8 mouse cellular contexts compared by ENCODE assay signal in the genomic region with DNA sequence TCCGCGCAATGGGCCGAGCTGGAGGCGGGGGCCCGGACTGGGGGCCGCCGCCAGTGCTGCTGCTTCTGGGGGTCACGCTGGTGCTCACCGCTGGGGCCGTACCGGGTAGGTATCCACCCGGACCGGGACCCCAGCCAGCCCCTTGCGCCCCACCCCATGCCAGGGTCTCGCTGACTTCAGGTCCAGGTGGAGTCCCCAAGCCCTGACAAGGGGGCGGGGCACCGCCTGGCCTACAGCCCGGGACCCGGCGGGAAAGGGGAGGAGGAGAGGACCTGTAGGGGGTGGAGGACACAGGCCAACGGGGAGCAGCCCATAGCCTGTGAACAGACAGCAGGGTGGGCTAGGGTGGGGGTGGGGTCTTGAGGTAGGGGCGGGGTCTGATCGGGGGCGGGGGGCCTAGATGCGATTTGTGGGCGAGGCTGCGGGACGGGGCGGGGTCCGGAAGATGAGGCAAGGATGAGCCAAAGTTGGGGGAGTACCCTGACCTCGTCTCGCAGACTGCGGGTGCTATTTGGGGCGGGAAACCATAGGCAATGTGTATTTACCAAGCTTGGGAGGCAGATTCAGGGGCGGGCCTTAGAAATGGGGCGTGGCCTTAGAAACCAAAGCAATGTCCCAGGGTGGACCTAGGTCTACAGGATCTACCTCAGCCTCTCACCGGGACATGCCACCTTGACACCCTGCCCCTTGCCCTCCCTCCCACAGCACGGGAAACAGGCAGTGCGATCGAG. TPM values are rescaled to one million over a fixed set of nuclear protein-coding genes. Genes with fewer than 3 reads are reported as not detected.
A peak's percentile ranks its signal among the peaks of the same experiment; 100 is the strongest.
DNase-seq lines count a peak whose midpoint lies in the region; ATAC-seq and TF ChIP-seq lines count a peak whose summit lies in the region.

No protein-coding gene starts in this region.

- TF ChIP-seq EP300 in liver, embryonic 14.5 days (IDR thresholded peaks at IDR 0.05; ENCODE audit: low read depth) = no peak

- H3K27ac ChIP-seq in embryonic facial prominence, embryonic 11.5 days (replicated peaks; ENCODE audit: low read depth, low read length) = no peak overlapping the region
- H3K27ac ChIP-seq in heart, embryonic 15.5 days = no peak overlapping the region
- H3K27ac ChIP-seq in liver, embryonic 14.5 days = no peak overlapping the region
- H3K27ac ChIP-seq in neural tube, embryonic 12.5 days = peak overlapping the region; percentile 72

- H3K27me3 ChIP-seq in C2C12 (ENCODE audit: control insufficient read depth, insufficient read depth, insufficient read length) = peaks cover 2% of the 10 kb centered on the region
- H3K27me3 ChIP-seq in embryonic facial prominence, embryonic 11.5 days (ENCODE audit: control insufficient read depth, insufficient read depth, low read length) = peaks cover 16% of the 10 kb centered on the region
- peaks cover 31% of the 10 kb centered on the region for H3K27me3 ChIP-seq in heart, embryonic 15.5 days
- H3K27me3 ChIP-seq in liver, embryonic 14.5 days (ENCODE audit: control insufficient read depth, insufficient read depth, low read length) = peaks cover 23% of the 10 kb centered on the region
- no peaks in the 10 kb centered on the region for H3K27me3 ChIP-seq in neural tube, embryonic 12.5 days (replicated peaks)

- peak; percentile 78 for ATAC-seq in embryonic facial prominence, embryonic 11.5 days (replicated peaks; ENCODE audit: insufficient number of reproducible peaks, low FRiP score, low TSS enrichment, low read depth)
- peak; percentile 72 for ATAC-seq in heart, embryonic 15.5 days (replicated peaks; ENCODE audit: insufficient number of reproducible peaks, insufficient read depth, low FRiP score, low read depth)
- ATAC-seq in liver, embryonic 14.5 days (ENCODE audit: insufficient read depth) = peak; percentile 51
- ATAC-seq in neural tube, embryonic 12.5 days (ENCODE audit: low FRiP score, low read depth) = peak; percentile 72

- peak overlapping the region; percentile 98 for H3K4me2 ChIP-seq in embryonic facial prominence, embryonic 11.5 days (ENCODE audit: low read depth, low read length)
- H3K4me2 ChIP-seq in heart, embryonic 15.5 days = peak overlapping the region; percentile 100
- peak overlapping the region; percentile 70 for H3K4me2 ChIP-seq in liver, embryonic 14.5 days (ENCODE audit: low read depth)
- peak overlapping the region; percentile 100 for H3K4me2 ChIP-seq in neural tube, embryonic 12.5 days (replicated peaks)

- peak overlapping the region; percentile 42 for H3K9ac ChIP-seq in embryonic facial prominence, embryonic 11.5 days (replicated peaks; ENCODE audit: low read length)
- peak overlapping the region; percentile 49 for H3K9ac ChIP-seq in heart, embryonic 15.5 days
- H3K9ac ChIP-seq in liver, embryonic 14.5 days (replicated peaks) = no peak overlapping the region
- peak overlapping the region; percentile 79 for H3K9ac ChIP-seq in neural tube, embryonic 12.5 days

- H3K79me2 ChIP-seq in C2C12 (ENCODE audit: control insufficient read depth, insufficient read depth) = no peaks in the 10 kb centered on the region

- H3K4me1 ChIP-seq in embryonic facial prominence, embryonic 11.5 days (ENCODE audit: control insufficient read depth, insufficient read depth, low read length) = peaks cover 4% of the 10 kb centered on the region; the same call in 1 of the 2 replicates
- peaks cover 27% of the 10 kb centered on the region for H3K4me1 ChIP-seq in heart, embryonic 15.5 days (replicated peaks)
- no peaks in the 10 kb centered on the region; a peak in 1 of 4 replicates for H3K4me1 ChIP-seq in liver, embryonic 14.5 days (replicated peaks; ENCODE audit: control insufficient read depth in 2 of 2, insufficient read depth in 2 of 2, low read length in 1 of 2)
- peaks cover 52% of the 10 kb centered on the region for H3K4me1 ChIP-seq in neural tube, embryonic 12.5 days

- H3K9me3 ChIP-seq in embryonic facial prominence, embryonic 11.5 days (replicated peaks; ENCODE audit: control insufficient read depth, low read length) = no peaks in the 10 kb centered on the region
- H3K9me3 ChIP-seq in heart, embryonic 15.5 days (replicated peaks) = no peaks in the 10 kb centered on the region
- no peaks in the 10 kb centered on the region for H3K9me3 ChIP-seq in liver, embryonic 14.5 days (ENCODE audit: control insufficient read depth, low read length)
- no peaks in the 10 kb centered on the region for H3K9me3 ChIP-seq in neural tube, embryonic 12.5 days

- no peak for TF ChIP-seq CTCF in C2C12 (IDR thresholded peaks at IDR 0.05; ENCODE audit: control insufficient read depth, insufficient read depth, insufficient read length)
- no peak for TF ChIP-seq CTCF in liver, embryonic 14.5 days (IDR thresholded peaks at IDR 0.05; ENCODE audit: low read depth)

- H3K79me3 ChIP-seq in C2C12 (ENCODE audit: low read depth) = no peaks in the 10 kb centered on the region

- 3% methylated on average over 34 of the region's 40 CpGs for WGBS in embryonic facial prominence, embryonic 11.5 days
- 2% methylated on average over 38 of the region's 40 CpGs for WGBS in heart, embryonic 15.5 days
- 3% methylated on average over 40 of the region's 40 CpGs for WGBS in liver, embryonic 14.5 days (ENCODE audit: insufficient replicate concordance)
- WGBS in neural tube, embryonic 12.5 days = 2% methylated on average over 40 of the region's 40 CpGs

- DNase-seq in adrenal gland, postnatal 10 days = peak; percentile 77
- peak; percentile 54 for DNase-seq in embryonic facial prominence, embryonic 11.5 days (ENCODE audit: low spot score)
- peak; percentile 45 to 74 for DNase-seq in kidney, postnatal 25 days
- peak in 2 of 3 experiments; percentile 13 to 15 for DNase-seq in liver, embryonic 14.5 days (ENCODE audit: low read depth in 3 of 3, low spot score in 3 of 3)
- DNase-seq in thymus, postnatal 4 days = peak; percentile 57

- H3ac ChIP-seq in C2C12 (ENCODE audit: control insufficient read depth, insufficient read length, low read depth) = peak overlapping the region; percentile 6

- no peak overlapping the region for H3K4me3 ChIP-seq in C2C12 (ENCODE audit: insufficient read depth, poor library complexity, severe bottlenecking)
- peak overlapping the region; percentile 53 for H3K4me3 ChIP-seq in embryonic facial prominence, embryonic 11.5 days (ENCODE audit: low read depth, low read length)
- H3K4me3 ChIP-seq in heart, embryonic 15.5 days = peak overlapping the region; percentile 79
- peak overlapping the region; percentile 18 to 57 for H3K4me3 ChIP-seq in liver, embryonic 14.5 days (ENCODE audit: insufficient read depth in 1 of 2, low read depth in 2 of 2, low read length in 2 of 2)
- peak overlapping the region; percentile 71 for H3K4me3 ChIP-seq in neural tube, embryonic 12.5 days

- H3K36me3 ChIP-seq in C2C12 (ENCODE audit: control insufficient read depth, insufficient read depth) = peaks cover 6% of the 10 kb centered on the region
- H3K36me3 ChIP-seq in embryonic facial prominence, embryonic 11.5 days (replicated peaks; ENCODE audit: control insufficient read depth, insufficient read depth, low read depth, low read length) = no peaks in the 10 kb centered on the region
- H3K36me3 ChIP-seq in heart, embryonic 15.5 days = no peaks in the 10 kb centered on the region
- 0 out of 2 replicates have a peak, but pooled peaks cover 2% of the 10 kb centered on the region for H3K36me3 ChIP-seq in liver, embryonic 14.5 days (replicated peaks; ENCODE audit: control insufficient read depth, insufficient read depth, low read depth)
- H3K36me3 ChIP-seq in neural tube, embryonic 12.5 days = peaks cover 16% of the 10 kb centered on the region; the same call in 1 of the 2 replicates

TF ChIP-seq in C2C12, 6 proteins besides CTCF, POLR2A, EP300 and RAD21:
- TF ChIP-seq FOSL1 (IDR thresholded peaks at IDR 0.05; ENCODE audit: insufficient read depth, low read length, poor library complexity, severe bottlenecking) (no peak), CEBPB (IDR thresholded peaks at IDR 0.05; ENCODE audit: low read depth) (no peak), MYOD1 (IDR thresholded peaks at IDR 0.05; ENCODE audit: control insufficient read depth, insufficient read length, low read depth) (no peak), USF1 (IDR thresholded peaks at IDR 0.05; ENCODE audit: low read depth) (no peak), MYOG (IDR thresholded peaks at IDR 0.05; ENCODE audit: control insufficient read depth, extremely low read depth, insufficient read length) (no peak), MAX (IDR thresholded peaks at IDR 0.05) (no peak)
TF ChIP-seq in C2C12: peak in this region for 0.

RNA-seq across cellular contexts. Expression of gene Cspg5, which starts 2.2 kb away (rescaled TPM):
- 0.12 TPM for polyA plus RNA-seq in C2C12 (2012; fragmentation: generic; extraction: Trizol)
- total RNA-seq in adrenal gland, postnatal 10 days (2021) = 10 to 100 TPM; 13.6 to 18.6 TPM
- 3.1 and 4.8 TPM in 2 replicates for polyA plus RNA-seq in embryonic facial prominence, embryonic 11.5 days (2014; fragmentation: Nextera tagmentation; extraction: Ambion mirVana)
- 2.0 and 2.6 TPM in 2 replicates for polyA plus RNA-seq in heart, embryonic 15.5 days (2015; fragmentation: Nextera tagmentation; extraction: Ambion mirVana)
- polyA plus RNA-seq in liver, embryonic 14.5 days (2012; rRNA removed) = 0.13 and 0.26 TPM in 2 replicates
- 0.11 and 0.13 TPM in 2 replicates for polyA plus RNA-seq in liver, embryonic 14.5 days (2014; fragmentation: Nextera tagmentation; extraction: Ambion mirVana)
- 36.2 and 42.6 TPM in 2 replicates for polyA plus RNA-seq in neural tube, embryonic 12.5 days (2016; fragmentation: Nextera tagmentation; extraction: Ambion mirVana)

RNA-seq across cellular contexts. Expression of gene Elp6, which starts 59.2 kb away (rescaled TPM):
- polyA plus RNA-seq in C2C12 (2012; fragmentation: generic; extraction: Trizol) = 26.0 TPM
- 1 to 10 TPM; 6.2 to 9.2 TPM for total RNA-seq in adrenal gland, postnatal 10 days (2021)
- polyA plus RNA-seq in embryonic facial prominence, embryonic 11.5 days (2014; fragmentation: Nextera tagmentation; extraction: Ambion mirVana) = 35.1 and 37.7 TPM in 2 replicates
- 11.7 and 14.3 TPM in 2 replicates for polyA plus RNA-seq in heart, embryonic 15.5 days (2015; fragmentation: Nextera tagmentation; extraction: Ambion mirVana)
- 7.7 and 8.0 TPM in 2 replicates for polyA plus RNA-seq in liver, embryonic 14.5 days (2012; rRNA removed)
- polyA plus RNA-seq in liver, embryonic 14.5 days (2014; fragmentation: Nextera tagmentation; extraction: Ambion mirVana) = 6.3 and 7.5 TPM in 2 replicates
- 39.9 and 41.2 TPM in 2 replicates for polyA plus RNA-seq in neural tube, embryonic 12.5 days (2016; fragmentation: Nextera tagmentation; extraction: Ambion mirVana)

Comparison
In these comparisons a context has a peak if more than half of its experiments do, and no peak if none do; other contexts are left out.
1. DNase-seq: peak in every context shown above with its lines; median percentile 77 in adrenal gland, postnatal 10 days; 60 in kidney, postnatal 25 days; 57 in thymus, postnatal 4 days; 54 in embryonic facial prominence, embryonic 11.5 days; 14 in liver, embryonic 14.5 days.